Mouse (Mus musculus) kidney, postnatal 4 days (tissue): ENCODE data around the gene Myo16.

Source experiments
- DNase-seq, 2 experiments: peaks; one replicate each; pipeline ENCODE4 v3.0.0; 2021; ENCODE audit warnings: mixed read lengths in 2 of 2

Myo16 gene

GRCm38 (mm10) chr8:10482880-10483279 lies 329.2 kb downstream of the Myo16 start:
- DNase-seq = no peak

GRCm38 (mm10) chr8:10483841-10484240 lies 330.1 kb downstream of the Myo16 start:
- no peak for DNase-seq

- no peak for DNase-seq
These were observed 336.2 kb downstream of the Myo16 start for GRCm38 (mm10) chr8:10489738-10490419.

GRCm38 (mm10) chr8:10490420-10490784 lies 336.7 kb downstream of the Myo16 start:
- no peak for DNase-seq

GRCm38 (mm10) chr8:10490874-10491273 lies 337.2 kb downstream of the Myo16 start:
- no peak for DNase-seq

GRCm38 (mm10) chr8:10499846-10500245 lies 346.1 kb downstream of the Myo16 start:
- no peak for DNase-seq

GRCm38 (mm10) chr8:10500465-10500864 lies 346.8 kb downstream of the Myo16 start:
- no peak for DNase-seq

- no peak for DNase-seq
These were observed 348.0 kb downstream of the Myo16 start for GRCm38 (mm10) chr8:10501750-10502149.

- no peak for DNase-seq
These were observed 358.4 kb downstream of the Myo16 start for GRCm38 (mm10) chr8:10512105-10512504.

- peak in 1 of 2 experiments; percentile 15 for DNase-seq
These were observed 363.7 kb downstream of the Myo16 start for GRCm38 (mm10) chr8:10517381-10517780.

GRCm38 (mm10) chr8:10519276-10519675 lies 365.6 kb downstream of the Myo16 start:
- DNase-seq = no peak

- no peak for DNase-seq
These were observed 367.8 kb downstream of the Myo16 start for GRCm38 (mm10) chr8:10521463-10521862.

GRCm38 (mm10) chr8:10525686-10526085 lies 372.0 kb downstream of the Myo16 start:
- no peak for DNase-seq

GRCm38 (mm10) chr8:10526616-10527015 lies 372.9 kb downstream of the Myo16 start:
- DNase-seq = no peak

- peak in 1 of 2 experiments; percentile 17 for DNase-seq
These were observed 381.0 kb downstream of the Myo16 start for GRCm38 (mm10) chr8:10534619-10535286.

- DNase-seq = no peak
These were observed 384.6 kb downstream of the Myo16 start for GRCm38 (mm10) chr8:10538319-10538718.

- DNase-seq = no peak
These were observed 386.0 kb downstream of the Myo16 start for GRCm38 (mm10) chr8:10539665-10540064.

- no peak for DNase-seq
These were observed 392.2 kb downstream of the Myo16 start for GRCm38 (mm10) chr8:10545890-10546289.

- no peak for DNase-seq
These were observed 392.8 kb downstream of the Myo16 start for GRCm38 (mm10) chr8:10546519-10546918.

GRCm38 (mm10) chr8:10548003-10548584 lies 394.4 kb downstream of the Myo16 start:
- DNase-seq = no peak

GRCm38 (mm10) chr8:10549434-10549833 lies 395.7 kb downstream of the Myo16 start:
- DNase-seq = no peak

- no peak for DNase-seq
These were observed 404.2 kb downstream of the Myo16 start for GRCm38 (mm10) chr8:10557961-10558360.

- no peak for DNase-seq
These were observed 405.8 kb downstream of the Myo16 start for GRCm38 (mm10) chr8:10559479-10559878.

GRCm38 (mm10) chr8:10561616-10562015 lies 407.9 kb downstream of the Myo16 start:
- no peak for DNase-seq
